Mouse (Mus musculus): ENCODE measurements at regions not wholly inside any gene's neighbourhood (a gene's known extent, or its start where the extent isn't known, plus 50 kb on each side); places are given as distances from the start of the nearest gene placed in this dataset.

- TF ChIP-seq CTCF (IDR thresholded peaks at IDR 0.05; ENCODE audit: control insufficient read depth, insufficient read depth, insufficient replicate concordance, low read depth, low read length) = no peak
- TF ChIP-seq POLR2A (IDR thresholded peaks at IDR 0.05; ENCODE audit: control insufficient read depth, low read depth, low read length) = no peak
These were observed 460.5 kb upstream of the Cntn3 start for GRCm38 (mm10) chr6:103033418-103033817.

All from testis, adult 2 months (tissue).